Mouse (Mus musculus) c-Kit-positive CD71-positive TER-119-positive erythroid progenitor cells, embryonic 14.5 days (primary cell): Measurements from ENCODE around the gene Zscan5b.
A peak's percentile ranks its signal among the peaks of the same experiment; 100 is the strongest.
"Not testable (repeated sequence)": the region's sequence is repeated elsewhere in the genome, so short reads cannot be mapped to it uniquely, and the experiment has no call there.

Source experiments
- DNase-seq: peaks from one replicate; pipeline ENCODE4 v3.0.0-alpha.2; 2013; ENCODE audit warnings: low spot score

Zscan5b gene

GRCm38 (mm10) chr7:6244361-6245292, 22.5 kb downstream of the Zscan5b start:
- no peak for DNase-seq

GRCm38 (mm10) chr7:6252410-6252809, 30.3 kb downstream of the Zscan5b start, which contains the start of gene Epp13:
Epp13 (plus strand) TSS chr7:6252710.
- no peak for DNase-seq

GRCm38 (mm10) chr7:6254451-6254850, 32.4 kb downstream of the Zscan5b start:
- no peak for DNase-seq

GRCm38 (mm10) chr7:6257386-6257785, 35.3 kb downstream of the Zscan5b start:
- no peak for DNase-seq

- DNase-seq = no peak
Measured at GRCm38 (mm10) chr7:6258232-6259220, 36.4 kb downstream of the Zscan5b start.

GRCm38 (mm10) chr7:6260004-6260403, 37.9 kb downstream of the Zscan5b start:
- DNase-seq = not testable (repeated sequence)

GRCm38 (mm10) chr7:6262120-6262519, 40.0 kb downstream of the Zscan5b start:
- DNase-seq = no peak

- no peak for DNase-seq
Measured at GRCm38 (mm10) chr7:6262984-6263383, 40.9 kb downstream of the Zscan5b start.

GRCm38 (mm10) chr7:6265695-6266094, 43.6 kb downstream of the Zscan5b start:
- DNase-seq = peak; percentile 61

- DNase-seq = peak; percentile 36
Measured at GRCm38 (mm10) chr7:6277906-6278305, 55.8 kb downstream of the Zscan5b start.

- DNase-seq = peak; percentile 87
Measured at GRCm38 (mm10) chr7:6282749-6283148, 60.7 kb downstream of the Zscan5b start.

GRCm38 (mm10) chr7:6283451-6284075, 61.5 kb downstream of the Zscan5b start:
- peak; percentile 82 for DNase-seq

- no peak for DNase-seq
Measured at GRCm38 (mm10) chr7:6284442-6285012, 62.4 kb downstream of the Zscan5b start.

- no peak for DNase-seq
Measured at GRCm38 (mm10) chr7:6285366-6285765, 63.3 kb downstream of the Zscan5b start.

- DNase-seq = peak; percentile 93
Measured at GRCm38 (mm10) chr7:6285842-6286705, 64.0 kb downstream of the Zscan5b start, which contains the start of gene Zfp667. Zfp667 (plus strand) TSS chr7:6286579.

GRCm38 (mm10) chr7:6286921-6287531, 64.9 kb downstream of the Zscan5b start:
- peak; percentile 62 for DNase-seq
